8 mouse cellular contexts compared by ENCODE assay signal in the genomic region with DNA sequence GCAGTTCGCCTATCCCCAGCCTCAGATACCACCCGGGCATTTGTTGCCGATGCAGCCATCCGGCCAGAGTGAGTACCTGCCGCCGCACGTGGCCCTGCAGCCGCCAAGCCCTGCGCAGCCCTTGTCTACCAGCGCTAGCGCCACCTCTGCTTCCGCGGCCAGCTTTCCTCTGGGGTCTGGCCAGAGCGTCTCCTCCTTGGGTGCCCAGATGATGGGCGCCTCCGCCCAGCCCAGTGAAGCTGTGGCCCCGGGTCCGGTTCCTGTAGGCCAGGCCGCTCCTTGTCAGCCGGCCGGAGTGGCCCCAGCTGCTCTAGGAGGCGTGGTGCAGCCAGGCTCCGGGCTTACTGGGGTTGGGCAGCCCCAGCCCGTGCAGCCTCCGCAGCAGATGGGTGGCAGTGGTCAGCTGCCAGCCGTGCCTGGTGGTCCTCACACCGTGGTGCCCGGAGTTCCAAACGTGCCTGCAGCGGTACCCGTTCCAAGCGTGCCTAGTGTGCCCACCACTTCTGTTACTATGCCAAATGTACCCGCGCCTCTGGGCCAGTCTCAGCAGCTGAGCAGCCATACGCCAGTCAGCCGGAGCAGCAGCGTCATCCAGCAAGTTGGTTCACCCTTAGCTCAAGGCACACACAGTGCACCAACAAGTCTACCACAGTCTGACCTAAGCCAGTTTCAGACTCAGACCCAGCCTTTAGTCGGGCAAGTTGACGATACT. TPM values are rescaled to one million over a fixed set of nuclear protein-coding genes. Genes with fewer than 3 reads are reported as not detected.
DNase-seq lines count a peak whose midpoint lies in the region; ATAC-seq and TF ChIP-seq lines count a peak whose summit lies in the region.

No protein-coding gene starts in this region.

- H3K4me1 ChIP-seq in forebrain, embryonic 11.5 days (replicated peaks; ENCODE audit: control insufficient read depth, insufficient read depth, low read length), result no peaks in the 10 kb centered on the region
- H3K4me1 ChIP-seq in heart, embryonic 16.5 days (ENCODE audit: control insufficient read depth, insufficient read depth, low read length), result peaks cover 5% of the 10 kb centered on the region; the same call in 1 of the 2 replicates
- peaks cover 3% of the 10 kb centered on the region for H3K4me1 ChIP-seq in liver, embryonic 16.5 days (ENCODE audit: control insufficient read depth, low read depth, low read length)
- H3K4me1 ChIP-seq in neural tube, embryonic 12.5 days, result peaks cover 14% of the 10 kb centered on the region
- no peaks in the 10 kb centered on the region for H3K4me1 ChIP-seq in stomach, postnatal 0 days (replicated peaks; ENCODE audit: control insufficient read depth, insufficient read depth)

- peak overlapping the region; percentile 60 for H3K27ac ChIP-seq in forebrain, embryonic 11.5 days (ENCODE audit: low read depth, low read length)
- peak overlapping the region; percentile 100 for H3K27ac ChIP-seq in heart, embryonic 16.5 days (ENCODE audit: low read length)
- H3K27ac ChIP-seq in liver, embryonic 16.5 days (ENCODE audit: low read length), result peak overlapping the region; percentile 99
- peak overlapping the region; percentile 98 for H3K27ac ChIP-seq in neural tube, embryonic 12.5 days
- H3K27ac ChIP-seq in stomach, postnatal 0 days (replicated peaks), result peak overlapping the region; percentile 100

- H3K27me3 ChIP-seq in forebrain, embryonic 11.5 days (ENCODE audit: control insufficient read depth, insufficient read depth, low read length), result no peaks in the 10 kb centered on the region
- H3K27me3 ChIP-seq in heart, embryonic 16.5 days (ENCODE audit: control insufficient read depth, insufficient read depth, low read length), result no peaks in the 10 kb centered on the region
- no peaks in the 10 kb centered on the region for H3K27me3 ChIP-seq in liver, embryonic 16.5 days (ENCODE audit: control insufficient read depth, insufficient read depth, low read depth, low read length)
- H3K27me3 ChIP-seq in neural tube, embryonic 12.5 days (replicated peaks), result no peaks in the 10 kb centered on the region
- no peaks in the 10 kb centered on the region for H3K27me3 ChIP-seq in stomach, postnatal 0 days (ENCODE audit: control insufficient read depth, insufficient read depth, low read length)

- no peaks in the 10 kb centered on the region for H3K9me3 ChIP-seq in forebrain, embryonic 11.5 days (ENCODE audit: control insufficient read depth, low read length)
- no peaks in the 10 kb centered on the region for H3K9me3 ChIP-seq in heart, embryonic 16.5 days (replicated peaks; ENCODE audit: control insufficient read depth, low read length)
- no peaks in the 10 kb centered on the region for H3K9me3 ChIP-seq in liver, embryonic 16.5 days (replicated peaks; ENCODE audit: control insufficient read depth, low read length)
- H3K9me3 ChIP-seq in neural tube, embryonic 12.5 days, result no peaks in the 10 kb centered on the region
- no peaks in the 10 kb centered on the region for H3K9me3 ChIP-seq in stomach, postnatal 0 days (ENCODE audit: control insufficient read depth, low read length)

- ATAC-seq in CD4-positive, CD25-positive, alpha-beta regulatory T cell, adult 4 months, result peak; percentile 22
- ATAC-seq in forebrain, embryonic 11.5 days (replicated peaks; ENCODE audit: low FRiP score), result peak; percentile 39
- peak; percentile 9; the same call in 1 of the 2 replicates for ATAC-seq in heart, embryonic 16.5 days (replicated peaks; ENCODE audit: extremely low read depth, insufficient read depth, low FRiP score)
- peak; percentile 42 for ATAC-seq in liver, embryonic 16.5 days (ENCODE audit: low read depth)
- ATAC-seq in neural tube, embryonic 12.5 days (ENCODE audit: low FRiP score, low read depth), result peak; percentile 56
- ATAC-seq in stomach, postnatal 0 days (ENCODE audit: low FRiP score, low TSS enrichment), result peak; percentile 51

- peak overlapping the region; percentile 95 for H3K4me2 ChIP-seq in forebrain, embryonic 11.5 days (ENCODE audit: low read depth, low read length, severe bottlenecking)
- H3K4me2 ChIP-seq in heart, embryonic 16.5 days (ENCODE audit: low read depth, low read length), result peak overlapping the region; percentile 70
- H3K4me2 ChIP-seq in liver, embryonic 16.5 days (ENCODE audit: low read depth, low read length), result peak overlapping the region; percentile 96
- peak overlapping the region; percentile 98 for H3K4me2 ChIP-seq in neural tube, embryonic 12.5 days (replicated peaks)
- H3K4me2 ChIP-seq in stomach, postnatal 0 days (replicated peaks; ENCODE audit: low read depth), result peak overlapping the region; percentile 94

- H3K4me3 ChIP-seq in forebrain, embryonic 11.5 days (ENCODE audit: low read depth, low read length), result peak overlapping the region; percentile 96
- H3K4me3 ChIP-seq in heart, embryonic 16.5 days (ENCODE audit: low read length), result peak overlapping the region; percentile 77
- H3K4me3 ChIP-seq in liver, embryonic 16.5 days (ENCODE audit: low read depth, low read length), result peak overlapping the region; percentile 99
- H3K4me3 ChIP-seq in neural tube, embryonic 12.5 days, result peak overlapping the region; percentile 99
- peak overlapping the region; percentile 92 for H3K4me3 ChIP-seq in stomach, postnatal 0 days (ENCODE audit: low read depth, low read length)

- no peak for TF ChIP-seq EP300 in stomach, postnatal 0 days (optimal IDR thresholded peaks at IDR 0.05)

- H3K36me3 ChIP-seq in forebrain, embryonic 11.5 days (ENCODE audit: control insufficient read depth, insufficient read depth, low read length), result no peaks in the 10 kb centered on the region
- no peaks in the 10 kb centered on the region; the same call in 1 of the 2 replicates for H3K36me3 ChIP-seq in heart, embryonic 16.5 days (ENCODE audit: control insufficient read depth, insufficient read depth)
- H3K36me3 ChIP-seq in liver, embryonic 16.5 days (ENCODE audit: control insufficient read depth, insufficient read depth), result no peaks in the 10 kb centered on the region
- H3K36me3 ChIP-seq in neural tube, embryonic 12.5 days, result no peaks in the 10 kb centered on the region
- H3K36me3 ChIP-seq in stomach, postnatal 0 days (ENCODE audit: control insufficient read depth, insufficient read depth, low read length), result no peaks in the 10 kb centered on the region

- TF ChIP-seq CTCF in stomach, postnatal 0 days (IDR thresholded peaks at IDR 0.05; ENCODE audit: low read depth), result peak; percentile 11

- peak overlapping the region; percentile 96 for H3K9ac ChIP-seq in forebrain, embryonic 11.5 days (ENCODE audit: low read length)
- peak overlapping the region; percentile 99 for H3K9ac ChIP-seq in heart, embryonic 16.5 days (ENCODE audit: low read length)
- peak overlapping the region; percentile 99 for H3K9ac ChIP-seq in liver, embryonic 16.5 days (ENCODE audit: low read depth, low read length)
- peak overlapping the region; percentile 98 for H3K9ac ChIP-seq in neural tube, embryonic 12.5 days
- H3K9ac ChIP-seq in stomach, postnatal 0 days (ENCODE audit: low read length), result peak overlapping the region; percentile 99

- peak; percentile 57 for DNase-seq in brain, adult 2 months (ENCODE audit: low read depth, low spot score)
- no peak for DNase-seq in forebrain, embryonic 11.5 days (ENCODE audit: low spot score)
- peak; percentile 59 for DNase-seq in kidney, postnatal 14 days
- DNase-seq in stomach, postnatal 0 days (ENCODE audit: low spot score), result peak; percentile 70

- WGBS in forebrain, embryonic 11.5 days, result under 1% methylated on average over 39 of the region's 39 CpGs
- WGBS in heart, embryonic 16.5 days, result under 1% methylated on average over 39 of the region's 39 CpGs
- 1% methylated on average over 39 of the region's 39 CpGs for WGBS in liver, embryonic 16.5 days (ENCODE audit: insufficient replicate concordance)
- WGBS in neural tube, embryonic 12.5 days, result under 1% methylated on average over 39 of the region's 39 CpGs
- under 1% methylated on average over 39 of the region's 39 CpGs for WGBS in stomach, postnatal 0 days

RNA-seq across cellular contexts. Expression of a gene that starts 2.4 kb away (rescaled TPM):
- 10 to 100 TPM in 1 of 2 experiments, 1 to 10 TPM in 1; 9.9 to 16.9 TPM for polyA plus RNA-seq in CD4-positive, CD25-positive, alpha-beta regulatory T cell, adult 4 months (2017; shearing (Covaris generic))
- 12.5 and 17.4 TPM in 2 replicates for polyA plus RNA-seq in forebrain, embryonic 11.5 days (2014; fragmentation: Nextera tagmentation; extraction: Ambion mirVana)
- polyA plus RNA-seq in heart, embryonic 16.5 days (2015; fragmentation: Nextera tagmentation; extraction: Ambion mirVana), result 8.7 and 9.8 TPM in 2 replicates
- 3.7 and 3.8 TPM in 2 replicates for polyA plus RNA-seq in liver, embryonic 16.5 days (2015; fragmentation: Nextera tagmentation; extraction: Ambion mirVana)
- polyA plus RNA-seq in neural tube, embryonic 12.5 days (2016; fragmentation: Nextera tagmentation; extraction: Ambion mirVana), result 14.8 and 15.4 TPM in 2 replicates
- 13.0 and 16.0 TPM in 2 replicates for polyA plus RNA-seq in stomach, postnatal 0 days (2015; fragmentation: Nextera tagmentation; extraction: Ambion mirVana)
